Mouse (Mus musculus) embryonic facial prominence, embryonic 14.5 days (tissue): Measurements from ENCODE around the gene Nol11. TPM values are rescaled to one million over a fixed set of nuclear protein-coding genes. Genes with fewer than 3 reads are reported as not detected.
"Not testable (repeated sequence)": the region's sequence is repeated elsewhere in the genome, so short reads cannot be mapped to it uniquely, and the experiment has no call there.

Source experiments
- ATAC-seq: fragments of 200-750 bp; cut with Nextera tagmentation; 2 replicates; pipeline ENCODE4 v1.8.0; 2017; ENCODE audit warnings: low read depth, moderate number of reproducible peaks, moderate TSS enrichment
- DNase-seq: peaks from one replicate; pipeline ENCODE4 v3.0.0-alpha.2; 2015; ENCODE audit warnings: low spot score
- H3K27ac ChIP-seq: fragments of 300-500 bp; sonication (generic); replicated peaks from 2 replicates; pipeline ENCODE4 v1.5.1; 2014; ENCODE audit warnings: low read depth, mild to moderate bottlenecking, low read length, moderate library complexity
- H3K27me3 ChIP-seq: fragments of 300-500 bp; sonication (generic); replicated peaks from 2 replicates; pipeline ENCODE4 v1.6.1; 2014; ENCODE audit warnings: low read length; ENCODE audit not compliant: control insufficient read depth, insufficient read depth
- H3K36me3 ChIP-seq: fragments of 300-500 bp; sonication (generic); 2 replicates; pipeline ENCODE4 v1.6.1; 2014; ENCODE audit warnings: low read length, mixed read lengths; ENCODE audit not compliant: control insufficient read depth, insufficient read depth
- H3K4me1 ChIP-seq: fragments of 300-500 bp; sonication (generic); 2 replicates; pipeline ENCODE4 v1.6.1; 2014; ENCODE audit warnings: antibody characterized with exemption, low read length; ENCODE audit not compliant: control insufficient read depth, insufficient read depth
- H3K4me2 ChIP-seq: fragments of 300-500 bp; sonication (generic); 2 replicates; pipeline ENCODE4 v1.6.1; 2014; ENCODE audit warnings: low read depth, mild to moderate bottlenecking, low read length, moderate library complexity, mixed read lengths
- H3K4me3 ChIP-seq: fragments of 300-500 bp; sonication (generic); 2 replicates; pipeline ENCODE4 v1.5.1; 2014; ENCODE audit warnings: low read depth, mild to moderate bottlenecking, low read length
- H3K9ac ChIP-seq: fragments of 300-500 bp; sonication (generic); 2 replicates; pipeline ENCODE4 v1.6.1; 2014; ENCODE audit warnings: low read depth, mild to moderate bottlenecking, low read length, moderate library complexity, mixed read lengths
- H3K9me3 ChIP-seq: fragments of 300-500 bp; sonication (generic); 2 replicates; pipeline ENCODE4 v1.6.1; 2016; ENCODE audit warnings: low read length; ENCODE audit not compliant: control insufficient read depth
- WGBS: fragments of 180-500 bp; shearing (Covaris S2); extraction: QIAGEN DNeasy Blood & Tissue Kit; methylation state at CpG from one replicate; pipeline ENCODE4 v1.1.7; 2014; 5-methylcytosine and 5-hydroxymethylcytosine counted together
- polyA plus RNA-seq: library from polyadenylated mRNA; unstranded; fragments of >200 nt; fragmentation: Nextera tagmentation; extraction: Ambion mirVana; gene quantifications from 2 replicates; pipeline ENCODE4 v1.2.1, GENCODE M21; 2014

Gene Nol11
- polyA plus RNA-seq, 1 experiment from 2014 or later = 37.4 TPM

DNA sequence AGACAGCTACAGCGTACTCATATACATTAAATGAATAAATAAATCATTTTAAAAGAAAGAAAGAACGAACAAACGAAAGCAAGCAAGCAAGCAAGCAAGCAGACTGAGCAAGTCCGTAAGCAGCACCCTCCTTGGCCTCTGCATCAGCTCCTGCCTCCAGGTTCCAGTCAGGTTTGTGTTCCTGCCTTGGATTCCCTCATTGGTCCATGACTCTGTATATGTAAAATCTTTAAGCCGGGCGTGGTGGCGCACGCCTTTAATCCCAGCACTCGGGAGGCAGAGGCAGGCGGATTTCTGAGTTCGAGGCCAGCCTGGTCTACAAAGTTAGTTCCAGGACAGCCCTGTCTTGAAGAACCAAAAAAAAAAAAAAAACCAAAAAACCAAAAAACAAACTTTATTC, 45.2 kb downstream of the Nol11 start:
- not testable (repeated sequence) for ATAC-seq, H3K27me3 ChIP-seq, H3K9ac ChIP-seq, H3K27ac ChIP-seq, H3K36me3 ChIP-seq, H3K4me1 ChIP-seq, H3K4me2 ChIP-seq, DNase-seq, H3K9me3 ChIP-seq, H3K4me3 ChIP-seq
- 94% methylated on average over 11 of the region's 11 CpGs for WGBS

DNA sequence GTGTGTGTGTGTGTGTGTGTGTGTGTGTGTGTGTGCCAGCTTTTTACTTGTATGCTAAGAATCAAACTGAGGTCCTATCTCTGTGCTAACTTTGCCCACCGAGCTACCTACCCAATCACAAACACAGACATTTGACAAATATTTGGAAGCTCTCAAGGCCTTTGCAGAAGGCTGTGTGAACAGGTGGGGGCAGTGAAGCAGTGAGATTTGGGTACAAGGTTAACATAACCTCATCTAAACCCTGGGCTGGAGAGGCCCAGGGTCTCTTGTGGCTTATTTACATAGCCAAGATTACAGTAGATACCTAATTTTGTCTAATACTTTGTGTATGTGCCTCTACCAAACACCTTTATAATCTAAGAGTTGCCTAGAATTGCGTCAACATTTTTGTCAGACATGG, 46.8 kb downstream of the Nol11 start:
- WGBS = 81% methylated on average over 2 of the region's 2 CpGs
- DNase-seq (no peak), ATAC-seq (no peak)
- no peak overlapping the region for H3K27ac ChIP-seq
- H3K27me3 ChIP-seq = no peaks in the 10 kb centered on the region
- H3K36me3 ChIP-seq = no peaks in the 10 kb centered on the region
- no peaks in the 10 kb centered on the region for H3K9me3 ChIP-seq
- no peak overlapping the region for H3K9ac ChIP-seq
- no peak overlapping the region for H3K4me2 ChIP-seq
- H3K4me3 ChIP-seq = no peak overlapping the region
- H3K4me1 ChIP-seq = no peaks in the 10 kb centered on the region

DNA sequence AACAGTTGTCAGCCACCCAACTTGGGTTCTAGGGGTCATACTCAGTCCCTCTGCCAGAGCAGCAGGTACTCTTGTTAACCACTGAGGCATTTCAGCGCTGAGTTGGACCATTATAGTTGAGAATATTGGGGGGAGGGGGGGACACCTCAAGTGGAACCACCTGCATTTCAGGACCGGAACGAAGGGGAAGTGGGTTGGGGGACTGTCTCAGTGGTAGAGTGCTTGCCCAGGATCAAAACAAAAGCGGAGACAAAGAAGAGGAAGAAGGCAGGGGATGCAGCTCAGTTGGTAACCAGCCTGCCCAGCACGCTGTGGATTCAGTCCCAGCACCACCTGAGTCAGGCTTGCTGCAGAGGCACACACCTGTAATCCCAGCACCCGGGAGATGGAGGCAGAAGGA, 48.4 kb downstream of the Nol11 start:
- no peak for ATAC-seq
- 35% methylated on average over 6 of the region's 6 CpGs for WGBS
- no peaks in the 10 kb centered on the region for H3K4me1 ChIP-seq
- H3K9me3 ChIP-seq = no peaks in the 10 kb centered on the region
- H3K27ac ChIP-seq = no peak overlapping the region
- no peak overlapping the region for H3K4me2 ChIP-seq
- no peak overlapping the region for H3K4me3 ChIP-seq
- DNase-seq = no peak
- no peak overlapping the region for H3K9ac ChIP-seq
- no peaks in the 10 kb centered on the region for H3K27me3 ChIP-seq
- H3K36me3 ChIP-seq = no peaks in the 10 kb centered on the region

DNA sequence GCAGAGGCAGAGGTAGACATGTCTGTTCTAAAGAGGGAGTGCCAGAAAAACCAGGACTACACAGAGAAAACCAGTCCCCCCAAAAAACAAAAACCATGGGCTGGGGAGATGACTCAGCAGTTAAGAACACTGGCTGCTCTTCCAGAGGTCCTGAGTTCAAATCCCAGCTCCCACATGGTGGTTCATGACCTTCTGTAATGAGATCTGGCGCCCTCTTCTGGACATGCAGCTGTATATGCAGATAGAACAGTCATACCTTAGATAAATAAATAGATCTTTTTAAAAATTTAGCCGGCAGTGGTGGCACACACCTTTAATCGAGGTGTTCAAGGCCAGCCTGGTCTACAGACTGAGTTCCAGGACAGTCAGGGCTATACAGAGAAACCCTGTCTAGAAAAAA, 50.5 kb downstream of the Nol11 start:
- Histone ChIP-seq H3K4me2 (no peak overlapping the region), H3K27me3 (no peaks in the 10 kb centered on the region), H3K4me3 (no peak overlapping the region), H3K27ac (no peak overlapping the region), H3K36me3 (no peaks in the 10 kb centered on the region), H3K9ac (no peak overlapping the region), H3K9me3 (no peaks in the 10 kb centered on the region), H3K4me1 (no peaks in the 10 kb centered on the region)
- DNase-seq (no peak), ATAC-seq (no peak)
- WGBS = 78% methylated on average over 3 of the region's 3 CpGs

DNA sequence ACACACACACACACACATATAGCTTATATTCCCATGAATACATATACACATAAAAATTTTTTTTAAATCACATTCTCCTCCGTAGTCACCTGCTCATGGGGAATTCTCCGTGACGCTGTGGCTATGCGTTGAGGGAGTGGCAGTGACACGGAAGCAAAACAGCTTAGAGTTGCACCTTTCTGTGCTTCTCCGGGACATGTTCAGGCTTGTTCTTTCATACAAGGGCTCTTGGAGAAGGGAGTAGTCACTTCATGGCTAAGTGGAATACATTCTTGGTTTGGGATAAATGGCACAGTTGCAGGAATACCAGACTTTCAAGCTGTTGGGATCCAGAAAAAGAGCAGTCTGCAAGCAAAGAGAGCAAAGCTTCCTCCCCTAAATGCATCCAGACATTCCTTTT, 51.6 kb downstream of the Nol11 start:
- no peak overlapping the region for H3K4me2 ChIP-seq
- H3K36me3 ChIP-seq = no peaks in the 10 kb centered on the region
- DNase-seq (no peak), ATAC-seq (no peak)
- no peak overlapping the region for H3K27ac ChIP-seq
- no peaks in the 10 kb centered on the region for H3K4me1 ChIP-seq
- no peaks in the 10 kb centered on the region for H3K27me3 ChIP-seq
- H3K9me3 ChIP-seq = no peaks in the 10 kb centered on the region
- no peak overlapping the region for H3K9ac ChIP-seq
- H3K4me3 ChIP-seq = no peak overlapping the region
- 88% methylated on average over 6 of the region's 6 CpGs for WGBS

DNA sequence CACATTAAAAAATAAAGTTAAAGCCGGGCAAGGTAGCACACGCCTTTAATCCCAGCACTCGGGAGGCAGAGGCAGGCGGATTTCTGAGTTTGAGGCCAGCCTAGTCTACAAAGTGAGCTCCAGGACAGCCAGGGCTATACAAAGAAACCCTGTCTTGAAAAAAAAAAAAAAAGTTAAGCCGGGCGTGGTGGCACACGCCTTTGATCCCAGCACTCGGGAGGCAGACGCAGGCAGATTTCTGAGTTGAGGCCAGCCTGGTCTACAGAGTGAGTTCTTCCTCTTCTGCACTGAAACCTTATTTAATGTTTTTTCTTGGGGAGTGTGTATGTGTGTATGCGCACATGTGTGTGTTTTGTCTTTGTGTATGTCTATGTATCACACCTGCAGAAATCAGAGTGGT, 52.7 kb downstream of the Nol11 start:
- not testable (repeated sequence) for H3K4me2 ChIP-seq, H3K4me1 ChIP-seq, H3K36me3 ChIP-seq, H3K27ac ChIP-seq, H3K9ac ChIP-seq, H3K27me3 ChIP-seq, ATAC-seq, H3K4me3 ChIP-seq, H3K9me3 ChIP-seq, DNase-seq
- WGBS = 94% methylated on average over 10 of the region's 10 CpGs

DNA sequence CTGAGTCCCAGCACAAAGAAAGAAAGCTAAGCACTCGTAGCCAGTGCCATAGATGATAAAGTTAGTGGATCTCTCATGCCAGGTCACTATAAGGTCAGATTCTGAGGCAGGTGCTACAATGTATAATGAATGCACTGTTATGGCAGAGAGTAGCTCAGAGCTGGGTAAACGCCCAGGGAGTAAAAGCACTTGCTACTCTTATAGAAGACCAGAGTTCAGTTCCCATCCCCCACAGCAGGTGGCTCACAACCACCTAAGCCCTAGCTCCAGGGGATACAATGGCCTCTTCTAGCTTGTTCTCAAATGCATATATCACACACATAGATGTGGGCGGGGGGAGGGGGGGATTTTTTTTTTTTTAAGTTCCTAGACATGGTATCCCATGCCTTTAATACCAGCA, 53.4 kb downstream of the Nol11 start:
- no peaks in the 10 kb centered on the region for H3K9me3 ChIP-seq
- no peaks in the 10 kb centered on the region for H3K4me1 ChIP-seq
- DNase-seq (peak; percentile 25), ATAC-seq (no peak)
- H3K9ac ChIP-seq = no peak overlapping the region
- H3K4me2 ChIP-seq = no peak overlapping the region
- H3K4me3 ChIP-seq = no peak overlapping the region
- H3K36me3 ChIP-seq = no peaks in the 10 kb centered on the region
- 43% methylated on average over 3 of the region's 3 CpGs for WGBS
- no peaks in the 10 kb centered on the region for H3K27me3 ChIP-seq
- H3K27ac ChIP-seq = no peak overlapping the region

DNA sequence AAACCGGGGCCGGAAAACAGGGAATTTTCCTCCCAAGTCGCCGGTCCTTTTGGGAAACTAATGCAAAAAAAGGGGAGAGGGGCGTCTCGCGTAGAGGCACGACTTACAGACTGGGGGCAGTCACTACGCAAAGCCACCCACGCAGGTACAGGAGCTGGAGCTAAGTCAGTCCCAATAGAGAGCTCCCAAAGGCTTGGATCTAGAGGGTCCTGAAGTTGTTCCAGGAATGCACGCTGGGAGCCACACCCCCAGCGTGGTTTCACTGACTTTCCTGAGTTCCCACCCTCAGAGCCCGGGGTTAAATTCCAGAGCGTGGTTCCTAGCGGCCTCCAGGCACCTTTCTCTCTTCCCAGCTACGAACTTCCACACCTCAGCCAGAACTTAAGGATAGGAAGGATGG, 56.8 kb downstream of the Nol11 start:
- Histone ChIP-seq H3K9me3 (no peaks in the 10 kb centered on the region), H3K9ac (peak overlapping the region; percentile 98), H3K36me3 (no peaks in the 10 kb centered on the region), H3K27me3 (no peaks in the 10 kb centered on the region), H3K4me1 (peaks cover 8% of the 10 kb centered on the region; the same call in 1 of the 2 replicates), H3K27ac (peak overlapping the region; percentile 97), H3K4me2 (peak overlapping the region; percentile 93), H3K4me3 (peak overlapping the region; percentile 87)
- ATAC-seq (peak; percentile 20), DNase-seq (peak; percentile 65)
- 0% methylated on average over 15 of the region's 16 CpGs for WGBS

DNA sequence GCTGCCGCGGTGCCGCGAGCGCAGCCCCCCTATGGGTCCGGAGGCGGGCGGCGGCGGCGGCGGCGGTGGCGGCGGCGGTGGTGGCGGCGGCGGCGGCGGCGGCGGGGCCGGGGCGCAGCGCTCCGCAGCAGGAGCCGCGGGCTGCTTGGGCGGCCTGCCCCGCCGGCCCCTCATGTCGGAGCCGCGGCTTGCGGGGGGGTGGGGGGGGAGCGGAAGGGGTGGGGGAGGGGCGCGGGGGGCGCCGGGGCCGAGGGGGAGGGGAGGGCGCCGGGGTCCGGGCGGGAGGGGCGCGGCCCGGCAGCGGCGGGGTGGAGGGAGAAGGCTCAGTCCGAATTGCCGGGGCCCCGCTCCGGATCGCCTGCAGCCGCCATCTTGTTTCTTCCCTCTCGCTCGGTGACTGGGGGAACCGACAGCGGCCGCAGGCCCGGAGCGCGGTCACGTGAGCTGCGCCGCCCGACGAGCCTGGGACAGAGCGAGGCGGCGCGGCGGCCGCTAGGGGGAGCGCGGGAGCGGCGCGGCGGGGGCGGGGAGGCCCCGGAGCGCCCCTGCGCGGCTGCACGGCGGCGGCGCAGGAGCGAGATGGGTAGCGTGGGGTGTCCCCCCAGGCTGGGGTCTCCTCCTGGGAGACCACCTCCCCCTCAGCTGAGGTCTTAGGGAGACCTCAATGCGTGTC, 57.3 kb downstream of the Nol11 start, which contains the start of gene Bptf:
TSS of gene Bptf (minus strand) at position 379 of the 673 bp plus-strand sequence.
- Histone ChIP-seq H3K36me3 (no peaks in the 10 kb centered on the region), H3K4me1 (peaks cover 8% of the 10 kb centered on the region; the same call in 1 of the 2 replicates), H3K27ac (peak within 1 kb of the TSS; percentile 97), H3K4me2 (peak within 1 kb of the TSS; percentile 93), H3K4me3 (peak within 1 kb of the TSS; percentile 87), H3K27me3 (no peaks in the 10 kb centered on the region), H3K9me3 (no peaks in the 10 kb centered on the region), H3K9ac (peak within 1 kb of the TSS; percentile 98)
- WGBS = 2% methylated on average over 11 of the region's 94 CpGs
- ATAC-seq (peak; percentile 99), DNase-seq (peak; percentile 95)
